Mouse (Mus musculus) MEL (cell line): ENCODE results near the gene Nfatc3. TPM values are rescaled to one million over a fixed set of nuclear protein-coding genes. Genes with fewer than 3 reads are reported as not detected.

Experiments
- DNase-seq: peaks from one replicate; pipeline ENCODE4 v3.0.0; 2011; ENCODE audit warnings: low read depth, low spot score
- H3K27ac ChIP-seq: 2 replicates; pipeline ENCODE4 v1.5.1; 2012; ENCODE audit warnings: low read depth, mild to moderate bottlenecking, control low read depth, low read length, moderate library complexity; ENCODE audit not compliant: control insufficient read depth
- H3K27me3 ChIP-seq, 2 experiments: fragments of 150-350 bp in 1 of 2; sonication (generic) in 1 of 2; 2 replicates each; pipeline ENCODE4 v1.6.1; 2012; ENCODE audit warnings: low read length in 2 of 2, mild to moderate bottlenecking in 2 of 2, improper control_type of control experiment in 1 of 2, moderate library complexity in 1 of 2; ENCODE audit not compliant: insufficient read depth in 2 of 2, control insufficient read depth in 1 of 2
- H3K36me3 ChIP-seq, 2 experiments: 2 replicates each; pipeline ENCODE4 v1.6.1; 2012 to 2014; ENCODE audit warnings: low read length in 2 of 2, improper control_type of control experiment in 1 of 2, inconsistent platforms in 1 of 2, mild to moderate bottlenecking in 1 of 2; ENCODE audit not compliant: insufficient read depth in 2 of 2, control insufficient read depth in 1 of 2
- H3K4me1 ChIP-seq, 2 experiments: fragments of 150-350 bp in 1 of 2; sonication (generic) in 1 of 2; 2 replicates each; pipeline ENCODE4 v1.6.1; 2012; ENCODE audit warnings: low read length in 2 of 2, improper control_type of control experiment in 1 of 2, mild to moderate bottlenecking in 1 of 2; ENCODE audit not compliant: insufficient read depth in 2 of 2, control insufficient read depth in 1 of 2
- H3K4me3 ChIP-seq, 2 experiments: fragments of 150-350 bp in 1 of 2; sonication (generic) in 1 of 2; 2 replicates each; pipeline ENCODE4 v1.5.1; 2012; ENCODE audit warnings: low read depth in 2 of 2, low read length in 2 of 2, mild to moderate bottlenecking in 2 of 2, moderate library complexity in 2 of 2, control low read depth in 1 of 2, improper control_type of control experiment in 1 of 2; ENCODE audit not compliant: control insufficient read depth in 1 of 2, insufficient read depth in 1 of 2
- H3K79me2 ChIP-seq: 2 replicates; pipeline ENCODE4 v1.6.1; 2012; ENCODE audit warnings: mild to moderate bottlenecking, low read length, moderate library complexity; ENCODE audit not compliant: control insufficient read depth, poor library complexity, insufficient read depth
- H3K9ac ChIP-seq: 2 replicates; pipeline ENCODE4 v1.6.1; 2012; ENCODE audit warnings: low read depth, mild to moderate bottlenecking, control low read depth, low read length, moderate library complexity; ENCODE audit not compliant: control insufficient read depth, poor library complexity, severe bottlenecking
- H3K9me3 ChIP-seq: fragments of 150-350 bp; sonication (generic); replicated peaks from 2 replicates; pipeline ENCODE4 v1.6.1; 2012; ENCODE audit warnings: mild to moderate bottlenecking, low read length, improper control_type of control experiment, moderate library complexity; ENCODE audit not compliant: insufficient read depth
- CHD1 ChIP-seq: IDR thresholded peaks from 2 replicates; pipeline ENCODE4 v1.6.1; 2012; ENCODE audit warnings: low read depth, mild to moderate bottlenecking, inconsistent platforms, low read length, improper control_type of control experiment
- CTCF ChIP-seq, 3 experiments: IDR thresholded peaks in 2 of 3; conservative IDR thresholded peaks in 1 of 3; 2 replicates each; pipeline ENCODE4 v1.5.1; 2011 to 2012; ENCODE audit warnings: low read length in 3 of 3, low read depth in 2 of 3, mild to moderate bottlenecking in 2 of 3, improper control_type of control experiment in 1 of 3, inconsistent platforms in 1 of 3, mixed read lengths in 1 of 3, moderate library complexity in 1 of 3; ENCODE audit not compliant: control insufficient read depth in 1 of 3, insufficient read depth in 1 of 3, poor library complexity in 1 of 3, severe bottlenecking in 1 of 3
- E2F4 ChIP-seq: IDR thresholded peaks from 2 replicates; pipeline ENCODE4 v1.6.1; 2011; ENCODE audit warnings: low read depth, low read length, improper control_type of control experiment, borderline replicate concordance
- MAX ChIP-seq: IDR thresholded peaks from 2 replicates; pipeline ENCODE4 v1.6.1; 2011; ENCODE audit warnings: low read length, improper control_type of control experiment
- MAZ ChIP-seq: IDR thresholded peaks from 2 replicates; pipeline ENCODE4 v1.6.1; 2012; ENCODE audit warnings: low read depth, mild to moderate bottlenecking, inconsistent platforms, low read length, improper control_type of control experiment
- MEF2A ChIP-seq: IDR thresholded peaks from 2 replicates; pipeline ENCODE4 v1.6.1; 2014; ENCODE audit warnings: low read depth, mild to moderate bottlenecking, inconsistent platforms, low read length, improper control_type of control experiment; ENCODE audit not compliant: poor library complexity, insufficient replicate concordance, severe bottlenecking; ENCODE audit errors: extremely low read depth
- NELFE ChIP-seq: IDR thresholded peaks from 2 replicates; pipeline ENCODE4 v1.6.1; 2011; ENCODE audit warnings: low read depth, low read length, improper control_type of control experiment
- NRF1 ChIP-seq: IDR thresholded peaks from 2 replicates; pipeline ENCODE4 v1.6.1; 2014; ENCODE audit warnings: low read depth, mild to moderate bottlenecking, inconsistent platforms, low read length, improper control_type of control experiment, moderate library complexity; ENCODE audit not compliant: poor library complexity, insufficient read depth, severe bottlenecking
- POLR2A ChIP-seq, 2 experiments: IDR thresholded peaks; 2 replicates each; pipeline ENCODE4 v1.6.1; 2011 to 2012; ENCODE audit warnings: low read length in 2 of 2, mild to moderate bottlenecking in 2 of 2, control low read depth in 1 of 2, improper control_type of control experiment in 1 of 2, low read depth in 1 of 2, moderate library complexity in 1 of 2; ENCODE audit not compliant: control insufficient read depth in 1 of 2, insufficient read depth in 1 of 2, poor library complexity in 1 of 2
- POLR2AphosphoS2 ChIP-seq: IDR thresholded peaks from 2 replicates; pipeline ENCODE4 v1.6.1; 2011; ENCODE audit warnings: low read length, improper control_type of control experiment
- RAD21 ChIP-seq: IDR thresholded peaks from 2 replicates; pipeline ENCODE4 v1.6.1; 2011; ENCODE audit warnings: mild to moderate bottlenecking, low read depth, low read length, improper control_type of control experiment
- RCOR1 ChIP-seq: IDR thresholded peaks from 2 replicates; pipeline ENCODE4 v1.6.1; 2012; ENCODE audit warnings: low read depth, mild to moderate bottlenecking, inconsistent platforms, low read length, improper control_type of control experiment
- TAL1 ChIP-seq: IDR thresholded peaks from 2 replicates; pipeline ENCODE4 v1.6.1; 2012; ENCODE audit warnings: mild to moderate bottlenecking, inconsistent platforms, low read length, moderate library complexity, mixed read lengths
- TCF12 ChIP-seq: IDR thresholded peaks from 2 replicates; pipeline ENCODE4 v1.6.1; 2014; ENCODE audit warnings: low read depth, mild to moderate bottlenecking, inconsistent platforms, low read length, improper control_type of control experiment, moderate library complexity
- polyA plus RNA-seq, 2 experiments: library from polyadenylated mRNA; stranded (reverse) in 1 of 2; unstranded in 1 of 2; fragments of >175 nt in 1 of 2; fragments of >200 nt in 1 of 2; gene quantifications; 2 replicates each; pipeline versions ENCODE4 v1.2.1 to v1.2.4; 2012; ENCODE audit warnings: low replicate concordance in 2 of 2, low read depth in 1 of 2; ENCODE audit not compliant: insufficient read length in 2 of 2, insufficient read depth in 1 of 2, missing spikeins in 1 of 2
- total RNA-seq: library from RNA; depleted of rRNA; stranded (reverse); fragments of 300-350 nt; gene quantifications from 2 replicates; pipeline ENCODE4 v1.2.3, GENCODE M21; 2012

Gene Nfatc3
- total and polyA plus RNA-seq, 3 experiments = 14.4 to 59.3 (median 50.2) TPM

DNA sequence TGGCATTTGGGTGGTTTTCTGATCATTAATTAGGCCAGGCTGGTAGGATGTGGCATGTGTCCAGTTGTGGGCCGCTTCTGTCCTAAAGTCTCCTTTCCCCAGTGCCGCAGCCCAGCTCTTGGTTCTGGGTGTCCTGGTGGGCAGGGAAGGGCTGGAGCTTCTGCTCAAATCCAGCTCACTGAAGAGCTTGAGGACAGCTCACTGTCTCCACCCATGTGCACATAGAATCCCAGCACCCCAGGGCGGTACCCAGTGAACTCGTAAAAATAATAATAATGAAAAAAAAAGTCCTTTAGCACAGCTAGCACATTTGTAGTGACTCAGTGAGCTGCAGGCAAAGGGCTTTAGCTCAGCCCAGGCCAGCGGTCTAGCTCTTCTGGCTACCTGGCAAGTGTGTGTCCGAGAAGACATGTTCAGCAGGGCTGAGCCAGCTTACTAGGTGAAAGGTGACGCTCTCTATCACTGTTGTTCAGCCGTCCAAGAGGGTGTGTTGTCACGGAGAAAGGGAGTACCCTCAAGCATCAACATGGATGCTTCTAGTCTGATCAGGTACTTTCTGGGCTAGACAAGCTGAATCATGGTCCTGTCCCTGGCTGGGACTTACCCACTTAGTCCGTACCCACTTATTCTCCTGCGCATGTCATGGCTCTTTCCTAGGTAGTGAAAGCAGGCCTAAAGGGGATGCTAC, 11.6 kb upstream of the Nfatc3 start:
- no peaks in the 10 kb centered on the region for H3K79me2 ChIP-seq
- no peaks in the 10 kb centered on the region for H3K9me3 ChIP-seq
- H3K9ac ChIP-seq = no peak overlapping the region
- H3K27ac ChIP-seq = no peak overlapping the region
- no peaks in the 10 kb centered on the region for H3K4me1 ChIP-seq
- no peaks in the 10 kb centered on the region for H3K27me3 ChIP-seq
- H3K4me3 ChIP-seq = no peak overlapping the region
- TF ChIP-seq NELFE (no peak), CHD1 (no peak), MAX (no peak)
- DNase-seq = no peak
- H3K36me3 ChIP-seq = no peaks in the 10 kb centered on the region; a peak in 1 of 4 replicates

DNA sequence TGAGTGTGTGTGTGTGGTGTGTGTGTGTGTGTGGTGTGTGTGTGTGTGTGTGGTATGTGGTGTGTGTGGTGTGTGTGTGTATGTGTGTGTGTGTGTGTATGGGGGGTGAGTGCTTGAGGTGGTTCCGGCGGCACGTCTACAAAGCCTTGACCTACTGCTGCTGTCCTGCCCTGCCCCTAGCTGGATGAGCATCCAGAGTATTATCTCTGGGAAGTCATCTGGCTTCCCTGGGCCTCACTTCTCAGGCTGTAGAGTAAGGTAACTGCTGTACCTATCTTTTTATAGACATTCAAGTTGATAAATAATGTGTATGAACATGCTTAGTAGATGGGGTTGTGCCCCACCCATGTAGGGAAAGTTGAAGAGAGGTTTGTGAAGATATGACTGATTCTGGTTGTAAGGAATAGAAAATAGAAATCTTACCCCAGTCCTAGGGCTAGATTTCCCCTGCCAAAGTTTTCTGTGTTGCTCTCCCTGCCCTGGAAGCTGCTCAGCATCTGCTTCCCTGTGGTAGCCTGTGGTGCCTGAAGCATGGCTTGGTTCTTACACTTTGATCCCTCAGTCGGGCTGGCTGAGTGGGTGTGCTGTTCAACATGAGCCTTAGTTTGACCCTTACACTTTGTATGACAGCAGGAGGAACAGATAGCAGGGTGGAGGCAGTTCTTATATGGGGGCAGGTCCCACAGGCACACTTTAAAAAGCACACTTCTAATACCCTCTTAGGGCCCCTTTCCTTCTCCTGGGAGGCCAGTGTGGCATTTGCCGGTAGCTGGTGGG, 10.6 kb upstream of the Nfatc3 start:
- no peak for TF ChIP-seq MAX
- TF ChIP-seq TCF12 = no peak
- TF ChIP-seq MAZ = no peak
- TF ChIP-seq POLR2A (IDR thresholded peaks at IDR 0.05; ENCODE audit: control insufficient read depth in 1 of 2, insufficient read depth in 1 of 2, low read depth in 1 of 2, low read length in 2 of 2, poor library complexity in 1 of 2) = no peak
- no peak for TF ChIP-seq NELFE
- no peak for TF ChIP-seq RAD21
- no peak for TF ChIP-seq POLR2AphosphoS2
- no peak for TF ChIP-seq TAL1
- TF ChIP-seq MEF2A = no peak
- TF ChIP-seq RCOR1 = no peak
- no peak for TF ChIP-seq E2F4
- Histone ChIP-seq H3K4me3 (no peak overlapping the region), H3K9ac (no peak overlapping the region), H3K27me3 (no peaks in the 10 kb centered on the region), H3K4me1 (no peaks in the 10 kb centered on the region), H3K9me3 (no peaks in the 10 kb centered on the region), H3K36me3 (no peaks in the 10 kb centered on the region; a peak in 1 of 4 replicates), H3K27ac (no peak overlapping the region), H3K79me2 (no peaks in the 10 kb centered on the region)
- no peak for DNase-seq

- Histone ChIP-seq H3K9ac (no peak overlapping the region), H3K27ac (no peak overlapping the region), H3K36me3 (peaks cover 0 to 2% of the 10 kb centered on the region in 2 experiments; a peak in 2 of 4 replicates), H3K9me3 (no peaks in the 10 kb centered on the region), H3K79me2 (no peaks in the 10 kb centered on the region), H3K4me1 (no peaks in the 10 kb centered on the region), H3K4me3 (no peak overlapping the region), H3K27me3 (no peaks in the 10 kb centered on the region)
- no peak for DNase-seq
- TF ChIP-seq CTCF (IDR thresholded peaks at IDR 0.05 in 2 of 3, conservative IDR thresholded peaks at IDR 0.05 in 1 of 3; ENCODE audit: control insufficient read depth in 1 of 3, insufficient read depth in 1 of 3, low read depth in 2 of 3, low read length in 3 of 3, poor library complexity in 1 of 3, severe bottlenecking in 1 of 3) (no peak), MAX (no peak), E2F4 (no peak), NRF1 (no peak), TAL1 (no peak)
These were observed 8.8 kb upstream of the Nfatc3 start for GRCm38 (mm10) chr8:106049840-106050239.
